Mouse (Mus musculus) hindbrain, embryonic 12.5 days (tissue): ENCODE results near the gene Papss2. TPM values are rescaled to one million over a fixed set of nuclear protein-coding genes. Genes with fewer than 3 reads are reported as not detected.
A peak's percentile ranks its signal among the peaks of the same experiment; 100 is the strongest.

Experiments used
- ATAC-seq: fragments of 200-750 bp; cut with Nextera tagmentation; 2 replicates; pipeline ENCODE4 v1.8.0; 2017; ENCODE audit warnings: moderate TSS enrichment; ENCODE audit not compliant: low FRiP score
- H3K27ac ChIP-seq: fragments of 300-500 bp; sonication (generic); 2 replicates; pipeline ENCODE4 v1.5.1; 2016; ENCODE audit warnings: mild to moderate bottlenecking
- H3K27me3 ChIP-seq: fragments of 300-500 bp; sonication (generic); 2 replicates; pipeline ENCODE4 v1.6.1; 2016; ENCODE audit warnings: mild to moderate bottlenecking
- H3K36me3 ChIP-seq: fragments of 300-500 bp; sonication (generic); 2 replicates; pipeline ENCODE4 v1.6.1; 2016; ENCODE audit warnings: mild to moderate bottlenecking
- H3K4me1 ChIP-seq: fragments of 300-500 bp; sonication (generic); 2 replicates; pipeline ENCODE4 v1.6.1; 2016
- H3K4me2 ChIP-seq: fragments of 300-500 bp; sonication (generic); replicated peaks from 2 replicates; pipeline ENCODE4 v1.6.1; 2016; ENCODE audit warnings: mild to moderate bottlenecking
- H3K4me3 ChIP-seq: fragments of 300-500 bp; sonication (generic); 2 replicates; pipeline ENCODE4 v1.5.1; 2016; ENCODE audit warnings: mild to moderate bottlenecking
- H3K9ac ChIP-seq: fragments of 300-500 bp; sonication (generic); 2 replicates; pipeline ENCODE4 v1.6.1; 2016; ENCODE audit warnings: mild to moderate bottlenecking, moderate library complexity
- H3K9me3 ChIP-seq: fragments of 300-500 bp; sonication (generic); replicated peaks from 2 replicates; pipeline ENCODE4 v1.6.1; 2016; ENCODE audit warnings: mild to moderate bottlenecking
- WGBS: fragments of 180-500 bp; shearing (Covaris S2); methylation state at CpG from one replicate; pipeline ENCODE4 v1.1.7; 2016; 5-methylcytosine and 5-hydroxymethylcytosine counted together
- polyA plus RNA-seq: library from polyadenylated mRNA; unstranded; fragments of >200 nt; fragmentation: Nextera tagmentation; extraction: Ambion mirVana; gene quantifications from 2 replicates; pipeline ENCODE4 v1.2.1, GENCODE M21; 2016

Papss2 gene
- polyA plus RNA-seq: 5.7 and 12.4 TPM in 2 replicates

GRCm38 (mm10) chr19:32595506-32596286, at the start of gene Papss2:
Gene Papss2, plus strand, starts transcription at chr19:32595790.
- Histone ChIP-seq H3K4me3 (peak within 1 kb of the TSS; percentile 44), H3K27ac (no peak within 1 kb of the TSS)

GRCm38 (mm10) chr19:32547396-32547795, 48.2 kb upstream of the Papss2 start:
- Histone ChIP-seq H3K4me2 (no peak overlapping the region), H3K9ac (no peak overlapping the region), H3K36me3 (no peaks in the 10 kb centered on the region), H3K4me1 (no peaks in the 10 kb centered on the region), H3K27ac (no peak overlapping the region), H3K4me3 (no peak overlapping the region), H3K9me3 (no peaks in the 10 kb centered on the region), H3K27me3 (no peaks in the 10 kb centered on the region)
- WGBS: 83% methylated on average over 3 of the region's 3 CpGs
- ATAC-seq: no peak

More at GRCm38 (mm10) chr19:32595506-32596286, at the start of gene Papss2:
- H3K4me1 ChIP-seq: peaks cover 4% of the 10 kb centered on the region; the same call in 1 of the 2 replicates
- H3K9ac ChIP-seq: peak within 1 kb of the TSS; percentile 53
- WGBS: 2% methylated on average over 57 of the region's 64 CpGs
- peak; percentile 76 for ATAC-seq
- H3K27me3 ChIP-seq: peaks cover 39% of the 10 kb centered on the region
- no peaks in the 10 kb centered on the region for H3K9me3 ChIP-seq
- H3K36me3 ChIP-seq: no peaks in the 10 kb centered on the region
- H3K4me2 ChIP-seq: peak within 1 kb of the TSS; percentile 72

- Histone ChIP-seq H3K36me3 (no peaks in the 10 kb centered on the region), H3K4me1 (no peaks in the 10 kb centered on the region), H3K9ac (no peak overlapping the region), H3K9me3 (no peaks in the 10 kb centered on the region), H3K4me2 (no peak overlapping the region), H3K27me3 (no peaks in the 10 kb centered on the region), H3K27ac (no peak overlapping the region), H3K4me3 (no peak overlapping the region)
- 89% methylated on average over 15 of the region's 15 CpGs for WGBS
- ATAC-seq: no peak
These were observed 47.4 kb upstream of the Papss2 start for GRCm38 (mm10) chr19:32548202-32548601.

- no peaks in the 10 kb centered on the region for H3K4me1 ChIP-seq
- no peaks in the 10 kb centered on the region for H3K9me3 ChIP-seq
- WGBS: 74% methylated on average over 5 of the region's 5 CpGs
- no peak overlapping the region for H3K27ac ChIP-seq
- no peak for ATAC-seq
- H3K9ac ChIP-seq: no peak overlapping the region
- no peaks in the 10 kb centered on the region for H3K36me3 ChIP-seq
- no peaks in the 10 kb centered on the region for H3K27me3 ChIP-seq
- no peak overlapping the region for H3K4me3 ChIP-seq
- H3K4me2 ChIP-seq: no peak overlapping the region
These were observed 45.1 kb upstream of the Papss2 start for GRCm38 (mm10) chr19:32550446-32550845.

GRCm38 (mm10) chr19:32551442-32551841, 44.1 kb upstream of the Papss2 start:
- Histone ChIP-seq H3K4me1 (no peaks in the 10 kb centered on the region), H3K4me2 (no peak overlapping the region), H3K36me3 (no peaks in the 10 kb centered on the region), H3K27me3 (no peaks in the 10 kb centered on the region), H3K4me3 (no peak overlapping the region), H3K9ac (no peak overlapping the region), H3K9me3 (no peaks in the 10 kb centered on the region), H3K27ac (no peak overlapping the region)
- no peak for ATAC-seq
- 80% methylated on average over 3 of the region's 3 CpGs for WGBS

GRCm38 (mm10) chr19:32552106-32552505, 43.5 kb upstream of the Papss2 start:
- 81% methylated on average over 1 of the region's 1 CpGs for WGBS
- Histone ChIP-seq H3K9me3 (no peaks in the 10 kb centered on the region), H3K27ac (no peak overlapping the region), H3K4me3 (no peak overlapping the region), H3K9ac (no peak overlapping the region), H3K27me3 (no peaks in the 10 kb centered on the region), H3K4me1 (no peaks in the 10 kb centered on the region), H3K4me2 (no peak overlapping the region), H3K36me3 (no peaks in the 10 kb centered on the region)
- ATAC-seq: no peak

- no peak overlapping the region for H3K9ac ChIP-seq
- no peaks in the 10 kb centered on the region for H3K36me3 ChIP-seq
- WGBS: 68% methylated on average over 3 of the region's 3 CpGs
- no peak for ATAC-seq
- H3K4me2 ChIP-seq: no peak overlapping the region
- no peaks in the 10 kb centered on the region for H3K9me3 ChIP-seq
- no peaks in the 10 kb centered on the region for H3K4me1 ChIP-seq
- H3K27me3 ChIP-seq: no peaks in the 10 kb centered on the region
- no peak overlapping the region for H3K27ac ChIP-seq
- H3K4me3 ChIP-seq: no peak overlapping the region
These were observed 42.3 kb upstream of the Papss2 start for GRCm38 (mm10) chr19:32553310-32553709.

GRCm38 (mm10) chr19:32555257-32555656, 40.3 kb upstream of the Papss2 start:
- no peak overlapping the region for H3K27ac ChIP-seq
- no peaks in the 10 kb centered on the region for H3K27me3 ChIP-seq
- H3K9ac ChIP-seq: no peak overlapping the region
- no peaks in the 10 kb centered on the region for H3K4me1 ChIP-seq
- WGBS: 27% methylated on average over 3 of the region's 3 CpGs
- no peak overlapping the region for H3K4me3 ChIP-seq
- H3K4me2 ChIP-seq: no peak overlapping the region
- ATAC-seq: no peak
- no peaks in the 10 kb centered on the region for H3K36me3 ChIP-seq
- no peaks in the 10 kb centered on the region for H3K9me3 ChIP-seq

- Histone ChIP-seq H3K9me3 (no peaks in the 10 kb centered on the region), H3K9ac (no peak overlapping the region), H3K4me2 (no peak overlapping the region), H3K36me3 (no peaks in the 10 kb centered on the region), H3K27me3 (no peaks in the 10 kb centered on the region), H3K27ac (no peak overlapping the region), H3K4me1 (no peaks in the 10 kb centered on the region), H3K4me3 (no peak overlapping the region)
- 87% methylated on average over 8 of the region's 8 CpGs for WGBS
- ATAC-seq: no peak
These were observed 28.6 kb upstream of the Papss2 start for GRCm38 (mm10) chr19:32567025-32567424.

GRCm38 (mm10) chr19:32567447-32567846, 28.1 kb upstream of the Papss2 start:
- Histone ChIP-seq H3K4me3 (no peak overlapping the region), H3K9me3 (no peaks in the 10 kb centered on the region), H3K27me3 (no peaks in the 10 kb centered on the region), H3K27ac (no peak overlapping the region), H3K9ac (no peak overlapping the region), H3K36me3 (no peaks in the 10 kb centered on the region), H3K4me1 (no peaks in the 10 kb centered on the region), H3K4me2 (no peak overlapping the region)
- 86% methylated on average over 5 of the region's 5 CpGs for WGBS
- no peak for ATAC-seq

- Histone ChIP-seq H3K9me3 (no peaks in the 10 kb centered on the region), H3K27me3 (no peaks in the 10 kb centered on the region), H3K4me3 (no peak overlapping the region), H3K27ac (no peak overlapping the region), H3K4me2 (no peak overlapping the region), H3K9ac (no peak overlapping the region), H3K36me3 (no peaks in the 10 kb centered on the region), H3K4me1 (no peaks in the 10 kb centered on the region)
- ATAC-seq: no peak
- 94% methylated on average over 3 of the region's 3 CpGs for WGBS
These were observed 27.1 kb upstream of the Papss2 start for GRCm38 (mm10) chr19:32568470-32568869.

GRCm38 (mm10) chr19:32568961-32569653, 26.5 kb upstream of the Papss2 start:
- H3K9ac ChIP-seq: no peak overlapping the region
- H3K4me2 ChIP-seq: no peak overlapping the region
- WGBS: 83% methylated on average over 3 of the region's 3 CpGs
- no peaks in the 10 kb centered on the region for H3K36me3 ChIP-seq
- no peaks in the 10 kb centered on the region for H3K4me1 ChIP-seq
- no peaks in the 10 kb centered on the region for H3K9me3 ChIP-seq
- H3K27ac ChIP-seq: no peak overlapping the region
- H3K4me3 ChIP-seq: no peak overlapping the region
- no peak for ATAC-seq
- no peaks in the 10 kb centered on the region for H3K27me3 ChIP-seq
